Mouse (Mus musculus) MEL (cell line): Measurements from ENCODE around the gene Sorbs1. TPM values are rescaled to one million over a fixed set of nuclear protein-coding genes. Genes with fewer than 3 reads are reported as not detected.
A peak's percentile ranks its signal among the peaks of the same experiment; 100 is the strongest.

Experiments
- DNase-seq: peaks from one replicate; pipeline ENCODE4 v3.0.0; 2011; ENCODE audit warnings: low read depth, low spot score
- H3K27ac ChIP-seq: 2 replicates; pipeline ENCODE4 v1.5.1; 2012; ENCODE audit warnings: low read depth, mild to moderate bottlenecking, control low read depth, low read length, moderate library complexity; ENCODE audit not compliant: control insufficient read depth
- H3K27me3 ChIP-seq, 2 experiments: fragments of 150-350 bp in 1 of 2; sonication (generic) in 1 of 2; 2 replicates each; pipeline ENCODE4 v1.6.1; 2012; ENCODE audit warnings: low read length in 2 of 2, mild to moderate bottlenecking in 2 of 2, improper control_type of control experiment in 1 of 2, moderate library complexity in 1 of 2; ENCODE audit not compliant: insufficient read depth in 2 of 2, control insufficient read depth in 1 of 2
- H3K36me3 ChIP-seq, 2 experiments: 2 replicates each; pipeline ENCODE4 v1.6.1; 2012 to 2014; ENCODE audit warnings: low read length in 2 of 2, improper control_type of control experiment in 1 of 2, inconsistent platforms in 1 of 2, mild to moderate bottlenecking in 1 of 2; ENCODE audit not compliant: insufficient read depth in 2 of 2, control insufficient read depth in 1 of 2
- H3K4me1 ChIP-seq, 2 experiments: fragments of 150-350 bp in 1 of 2; sonication (generic) in 1 of 2; 2 replicates each; pipeline ENCODE4 v1.6.1; 2012; ENCODE audit warnings: low read length in 2 of 2, improper control_type of control experiment in 1 of 2, mild to moderate bottlenecking in 1 of 2; ENCODE audit not compliant: insufficient read depth in 2 of 2, control insufficient read depth in 1 of 2
- H3K4me3 ChIP-seq, 2 experiments: fragments of 150-350 bp in 1 of 2; sonication (generic) in 1 of 2; 2 replicates each; pipeline ENCODE4 v1.5.1; 2012; ENCODE audit warnings: low read depth in 2 of 2, low read length in 2 of 2, mild to moderate bottlenecking in 2 of 2, moderate library complexity in 2 of 2, control low read depth in 1 of 2, improper control_type of control experiment in 1 of 2; ENCODE audit not compliant: control insufficient read depth in 1 of 2, insufficient read depth in 1 of 2
- H3K79me2 ChIP-seq: 2 replicates; pipeline ENCODE4 v1.6.1; 2012; ENCODE audit warnings: mild to moderate bottlenecking, low read length, moderate library complexity; ENCODE audit not compliant: control insufficient read depth, poor library complexity, insufficient read depth
- H3K9ac ChIP-seq: 2 replicates; pipeline ENCODE4 v1.6.1; 2012; ENCODE audit warnings: low read depth, mild to moderate bottlenecking, control low read depth, low read length, moderate library complexity; ENCODE audit not compliant: control insufficient read depth, poor library complexity, severe bottlenecking
- H3K9me3 ChIP-seq: fragments of 150-350 bp; sonication (generic); replicated peaks from 2 replicates; pipeline ENCODE4 v1.6.1; 2012; ENCODE audit warnings: mild to moderate bottlenecking, low read length, improper control_type of control experiment, moderate library complexity; ENCODE audit not compliant: insufficient read depth
- BHLHE40 ChIP-seq: IDR thresholded peaks from 2 replicates; pipeline ENCODE4 v1.6.1; 2012; ENCODE audit warnings: low read depth, mild to moderate bottlenecking, inconsistent platforms, low read length, improper control_type of control experiment, borderline replicate concordance
- CHD2 ChIP-seq: IDR thresholded peaks from 2 replicates; pipeline ENCODE4 v1.6.1; 2011; ENCODE audit warnings: low read length, improper control_type of control experiment
- CTCF ChIP-seq, 3 experiments: IDR thresholded peaks in 2 of 3; conservative IDR thresholded peaks in 1 of 3; 2 replicates each; pipeline ENCODE4 v1.5.1; 2011 to 2012; ENCODE audit warnings: low read length in 3 of 3, low read depth in 2 of 3, mild to moderate bottlenecking in 2 of 3, improper control_type of control experiment in 1 of 3, inconsistent platforms in 1 of 3, mixed read lengths in 1 of 3, moderate library complexity in 1 of 3; ENCODE audit not compliant: control insufficient read depth in 1 of 3, insufficient read depth in 1 of 3, poor library complexity in 1 of 3, severe bottlenecking in 1 of 3
- E2F4 ChIP-seq: IDR thresholded peaks from 2 replicates; pipeline ENCODE4 v1.6.1; 2011; ENCODE audit warnings: low read depth, low read length, improper control_type of control experiment, borderline replicate concordance
- ELF1 ChIP-seq: IDR thresholded peaks from 2 replicates; pipeline ENCODE4 v1.6.1; 2014; ENCODE audit warnings: low read depth, mild to moderate bottlenecking, inconsistent platforms, low read length, improper control_type of control experiment, moderate library complexity
- EP300 ChIP-seq, 2 experiments: IDR thresholded peaks; 2 replicates each; pipeline ENCODE4 v1.6.1; 2011; ENCODE audit warnings: improper control_type of control experiment in 2 of 2, low read length in 2 of 2, low read depth in 1 of 2, mild to moderate bottlenecking in 1 of 2
- GABPA ChIP-seq: IDR thresholded peaks from 2 replicates; pipeline ENCODE4 v1.6.1; 2012; ENCODE audit warnings: low read depth, mild to moderate bottlenecking, inconsistent platforms, low read length, improper control_type of control experiment, moderate library complexity
- GATA1 ChIP-seq: IDR thresholded peaks from 2 replicates; pipeline ENCODE4 v1.6.1; 2011; ENCODE audit warnings: low read depth, low read length, improper control_type of control experiment
- MAX ChIP-seq: IDR thresholded peaks from 2 replicates; pipeline ENCODE4 v1.6.1; 2011; ENCODE audit warnings: low read length, improper control_type of control experiment
- MXI1 ChIP-seq: IDR thresholded peaks from 2 replicates; pipeline ENCODE4 v1.6.1; 2011; ENCODE audit warnings: mild to moderate bottlenecking, low read depth, low read length, improper control_type of control experiment
- MYB ChIP-seq: IDR thresholded peaks from 2 replicates; pipeline ENCODE4 v1.6.1; 2011; ENCODE audit warnings: mild to moderate bottlenecking, low read depth, low read length, improper control_type of control experiment
- POLR2A ChIP-seq, 2 experiments: IDR thresholded peaks; 2 replicates each; pipeline ENCODE4 v1.6.1; 2011 to 2012; ENCODE audit warnings: low read length in 2 of 2, mild to moderate bottlenecking in 2 of 2, control low read depth in 1 of 2, improper control_type of control experiment in 1 of 2, low read depth in 1 of 2, moderate library complexity in 1 of 2; ENCODE audit not compliant: control insufficient read depth in 1 of 2, insufficient read depth in 1 of 2, poor library complexity in 1 of 2
- POLR2AphosphoS2 ChIP-seq: IDR thresholded peaks from 2 replicates; pipeline ENCODE4 v1.6.1; 2011; ENCODE audit warnings: low read length, improper control_type of control experiment
- POLR2AphosphoS5 ChIP-seq: IDR thresholded peaks from 2 replicates; pipeline ENCODE4 v1.6.1; 2012; ENCODE audit warnings: low read depth, borderline replicate concordance, mild to moderate bottlenecking, inconsistent platforms, low read length, moderate library complexity, mixed read lengths
- RAD21 ChIP-seq: IDR thresholded peaks from 2 replicates; pipeline ENCODE4 v1.6.1; 2011; ENCODE audit warnings: mild to moderate bottlenecking, low read depth, low read length, improper control_type of control experiment
- SIN3A ChIP-seq: IDR thresholded peaks from 2 replicates; pipeline ENCODE4 v1.6.1; 2012; ENCODE audit warnings: low read length, improper control_type of control experiment, inconsistent platforms
- SMC3 ChIP-seq: IDR thresholded peaks from 2 replicates; pipeline ENCODE4 v1.6.1; 2011; ENCODE audit warnings: low read depth, low read length, improper control_type of control experiment
- TAL1 ChIP-seq: IDR thresholded peaks from 2 replicates; pipeline ENCODE4 v1.6.1; 2012; ENCODE audit warnings: mild to moderate bottlenecking, inconsistent platforms, low read length, moderate library complexity, mixed read lengths
- UBTF ChIP-seq: IDR thresholded peaks from 2 replicates; pipeline ENCODE4 v1.6.1; 2012; ENCODE audit warnings: low read depth, mild to moderate bottlenecking, inconsistent platforms, low read length, improper control_type of control experiment, moderate library complexity, borderline replicate concordance; ENCODE audit not compliant: insufficient read depth
- USF1 ChIP-seq: IDR thresholded peaks from 2 replicates; pipeline ENCODE4 v1.6.1; 2014; ENCODE audit warnings: low read depth, mild to moderate bottlenecking, inconsistent platforms, low read length, improper control_type of control experiment, moderate library complexity
- USF2 ChIP-seq, 2 experiments: IDR thresholded peaks; 2 replicates each; pipeline ENCODE4 v1.6.1; 2011 to 2012; ENCODE audit warnings: improper control_type of control experiment in 2 of 2, low read length in 2 of 2, borderline replicate concordance in 1 of 2, inconsistent platforms in 1 of 2, low read depth in 1 of 2, mild to moderate bottlenecking in 1 of 2; ENCODE audit not compliant: insufficient read depth in 1 of 2
- ZKSCAN1 ChIP-seq: IDR thresholded peaks from 2 replicates; pipeline ENCODE4 v1.6.1; 2012; ENCODE audit warnings: low read depth, mild to moderate bottlenecking, inconsistent platforms, low read length, improper control_type of control experiment, moderate library complexity
- ZMIZ1 ChIP-seq: IDR thresholded peaks from 2 replicates; pipeline ENCODE4 v1.6.1; 2012; ENCODE audit warnings: low read depth, mild to moderate bottlenecking, inconsistent platforms, low read length, improper control_type of control experiment, moderate library complexity
- polyA plus RNA-seq, 2 experiments: library from polyadenylated mRNA; stranded (reverse) in 1 of 2; unstranded in 1 of 2; fragments of >175 nt in 1 of 2; fragments of >200 nt in 1 of 2; gene quantifications; 2 replicates each; pipeline versions ENCODE4 v1.2.1 to v1.2.4; 2012; ENCODE audit warnings: low replicate concordance in 2 of 2, low read depth in 1 of 2; ENCODE audit not compliant: insufficient read length in 2 of 2, insufficient read depth in 1 of 2, missing spikeins in 1 of 2
- total RNA-seq: library from RNA; depleted of rRNA; stranded (reverse); fragments of 300-350 nt; gene quantifications from 2 replicates; pipeline ENCODE4 v1.2.3, GENCODE M21; 2012

The Sorbs1 gene
- total and polyA plus RNA-seq, 3 experiments, result 1.3 to 5.3 TPM; not detected in 1

DNA sequence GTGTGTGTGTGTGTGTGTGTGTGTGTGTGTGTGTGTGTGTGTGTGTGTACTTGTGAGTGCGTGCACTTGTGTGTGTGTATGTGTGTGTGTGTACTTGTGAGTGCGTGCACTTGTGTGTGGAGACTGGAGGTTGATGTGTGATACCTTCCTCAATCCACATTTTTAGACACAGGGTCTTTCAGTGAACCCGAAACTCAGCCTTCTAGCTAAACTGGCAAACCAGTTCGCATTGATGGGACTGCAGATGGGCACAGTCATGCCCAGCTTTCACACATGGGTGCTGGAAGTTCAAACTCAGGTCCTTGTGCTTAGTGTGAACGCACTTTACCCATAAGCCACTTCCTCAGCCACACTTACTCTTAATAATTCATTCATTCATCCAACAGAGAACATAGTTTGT lies 265.1 kb downstream of the Sorbs1 start:
- H3K9me3 ChIP-seq, result no peaks in the 10 kb centered on the region
- no peak for DNase-seq
- H3K4me1 ChIP-seq, result no peaks in the 10 kb centered on the region
- no peak overlapping the region for H3K4me3 ChIP-seq
- H3K79me2 ChIP-seq, result no peaks in the 10 kb centered on the region
- TF ChIP-seq CTCF (IDR thresholded peaks at IDR 0.05 in 2 of 3, conservative IDR thresholded peaks at IDR 0.05 in 1 of 3; ENCODE audit: control insufficient read depth in 1 of 3, insufficient read depth in 1 of 3, low read depth in 2 of 3, low read length in 3 of 3, poor library complexity in 1 of 3, severe bottlenecking in 1 of 3), result no peak
- no peak overlapping the region for H3K27ac ChIP-seq
- no peaks in the 10 kb centered on the region for H3K36me3 ChIP-seq
- H3K9ac ChIP-seq, result no peak overlapping the region
- H3K27me3 ChIP-seq, result no peaks in the 10 kb centered on the region

DNA sequence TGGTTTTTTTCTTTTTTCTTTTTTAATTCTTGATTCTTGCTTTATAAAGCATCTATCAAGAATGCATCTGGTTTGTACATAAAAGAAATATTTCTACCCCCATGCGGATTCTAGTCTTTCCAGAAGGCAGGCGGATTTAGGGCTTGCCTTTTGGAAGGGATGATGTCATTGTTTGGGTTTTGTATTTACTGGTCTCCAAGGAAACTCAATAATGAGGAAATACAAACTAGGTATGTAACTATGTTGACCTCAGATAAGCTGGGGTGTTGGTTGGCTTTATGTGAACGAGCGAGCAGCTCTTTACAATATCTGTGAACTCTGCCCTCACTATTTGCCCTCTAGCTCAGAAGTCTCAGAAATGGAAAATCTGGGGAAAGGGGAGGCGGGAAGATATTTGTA lies 266.3 kb downstream of the Sorbs1 start:
- H3K9me3 ChIP-seq, result no peaks in the 10 kb centered on the region
- H3K36me3 ChIP-seq, result no peaks in the 10 kb centered on the region
- H3K79me2 ChIP-seq, result no peaks in the 10 kb centered on the region
- no peaks in the 10 kb centered on the region for H3K27me3 ChIP-seq
- TF ChIP-seq USF1, result no peak
- TF ChIP-seq SMC3, result no peak
- no peak for TF ChIP-seq E2F4
- TF ChIP-seq MAX, result no peak
- no peak for TF ChIP-seq RAD21
- TF ChIP-seq EP300 (IDR thresholded peaks at IDR 0.05; ENCODE audit: low read depth in 1 of 2, low read length in 2 of 2), result no peak
- TF ChIP-seq POLR2AphosphoS5, result no peak
- no peak for TF ChIP-seq POLR2AphosphoS2
- TF ChIP-seq MXI1, result no peak
- TF ChIP-seq ELF1, result no peak
- TF ChIP-seq, all 39 proteins: peak for 0
- Histone ChIP-seq H3K27ac (no peak overlapping the region), H3K4me3 (no peak overlapping the region), H3K9ac (no peak overlapping the region), H3K4me1 (no peaks in the 10 kb centered on the region)
- DNase-seq, result peak; percentile 9

DNA sequence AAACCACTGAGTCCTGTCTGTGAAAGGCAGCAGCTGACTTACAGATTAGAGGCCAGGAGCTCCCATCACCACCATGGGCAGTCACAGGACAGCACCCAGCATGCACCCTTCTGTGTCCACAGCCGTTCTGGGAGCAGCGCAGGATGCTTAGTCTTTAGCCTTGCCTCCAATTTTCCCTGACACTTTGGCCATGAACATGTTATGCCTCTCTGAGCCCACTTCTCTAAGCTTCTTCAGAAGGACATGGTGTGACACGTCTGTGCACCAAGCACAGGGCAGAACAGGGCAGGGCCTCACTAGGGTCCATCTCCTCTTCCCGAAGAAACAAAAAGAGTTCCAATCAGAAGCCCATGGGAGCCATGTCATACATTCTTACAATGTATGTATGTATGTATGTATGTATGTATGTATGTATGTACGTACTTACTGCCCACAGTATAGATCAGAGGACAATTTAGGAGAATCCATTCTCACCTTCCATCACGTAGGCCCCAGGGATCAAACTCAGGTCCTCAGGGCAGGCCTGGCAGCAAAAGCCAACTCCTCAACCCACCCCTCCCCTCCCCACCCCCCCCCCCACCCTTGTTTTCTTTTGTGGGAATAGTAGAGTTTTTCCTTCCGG lies 266.8 kb downstream of the Sorbs1 start:
- Histone ChIP-seq H3K4me3 (no peak overlapping the region), H3K27me3 (no peaks in the 10 kb centered on the region), H3K36me3 (no peaks in the 10 kb centered on the region), H3K9me3 (no peaks in the 10 kb centered on the region), H3K9ac (no peak overlapping the region), H3K79me2 (no peaks in the 10 kb centered on the region), H3K27ac (no peak overlapping the region), H3K4me1 (no peaks in the 10 kb centered on the region)
- TF ChIP-seq GABPA (no peak), TAL1 (no peak), POLR2AphosphoS5 (no peak), CTCF (IDR thresholded peaks at IDR 0.05 in 2 of 3, conservative IDR thresholded peaks at IDR 0.05 in 1 of 3; ENCODE audit: control insufficient read depth in 1 of 3, insufficient read depth in 1 of 3, low read depth in 2 of 3, low read length in 3 of 3, poor library complexity in 1 of 3, severe bottlenecking in 1 of 3) (no peak), ELF1 (no peak), MYB (no peak), POLR2A (IDR thresholded peaks at IDR 0.05; ENCODE audit: control insufficient read depth in 1 of 2, insufficient read depth in 1 of 2, low read depth in 1 of 2, low read length in 2 of 2, poor library complexity in 1 of 2) (no peak), USF2 (IDR thresholded peaks at IDR 0.05; ENCODE audit: borderline replicate concordance in 1 of 2, insufficient read depth in 1 of 2, low read depth in 1 of 2, low read length in 2 of 2) (no peak), UBTF (no peak), BHLHE40 (no peak), ZMIZ1 (no peak), GATA1 (no peak), RAD21 (no peak), CHD2 (no peak), POLR2AphosphoS2 (no peak), MXI1 (no peak), ZKSCAN1 (no peak), SIN3A (no peak)
- DNase-seq, result no peak
